Mouse (Mus musculus) bone marrow, adult 2 months (tissue): ENCODE results near the gene Inpp5d.

Experiments used
- CTCF ChIP-seq: fragments of 200-500 bp; IDR thresholded peaks from 2 replicates; pipeline ENCODE4 v1.5.1; 2011; ENCODE audit warnings: low read length, control low read depth; ENCODE audit not compliant: control insufficient read depth, insufficient read depth
- POLR2A ChIP-seq: fragments of 200-500 bp; IDR thresholded peaks from 2 replicates; pipeline ENCODE4 v1.6.1; 2011; ENCODE audit warnings: low read depth, mild to moderate bottlenecking, control low read depth, low read length, borderline replicate concordance; ENCODE audit not compliant: control insufficient read depth

GRCm38 (mm10) chr1:87659618-87659960, 39.5 kb downstream of the Inpp5d start:
- TF ChIP-seq POLR2A (no peak), CTCF (no peak)
